Mouse (Mus musculus): Measurements from ENCODE around the gene Pigp. TPM values are rescaled to one million over a fixed set of nuclear protein-coding genes. Genes with fewer than 3 reads are reported as not detected.
A peak's percentile ranks its signal among the peaks of the same experiment; 100 is the strongest.

Pigp gene
- polyA plus RNA-seq, 1 experiment from 2014 or later, result 91.6 TPM

DNA sequence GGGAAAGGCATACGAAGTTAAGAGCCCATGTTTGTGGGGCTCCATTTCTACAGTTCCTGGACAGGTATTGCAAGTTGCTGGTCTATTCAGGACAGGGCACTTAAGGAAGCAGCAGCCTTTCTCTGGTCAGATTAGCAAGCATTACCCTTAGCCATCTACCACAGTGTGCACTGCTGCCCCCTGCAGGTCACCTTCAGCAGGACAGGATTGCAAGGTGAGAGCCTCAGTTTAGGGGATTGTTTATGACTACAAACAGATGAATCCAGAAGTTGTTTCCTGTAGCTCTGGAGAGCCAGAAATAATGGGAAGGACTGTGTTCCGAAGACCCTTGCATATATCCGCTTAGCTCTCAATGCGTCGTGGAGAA lies 39.8 kb downstream of the Pigp start:
- H3K4me3 ChIP-seq (ENCODE audit: low read depth, low read length), result no peak overlapping the region
- ATAC-seq (replicated peaks; ENCODE audit: low FRiP score), result peak; percentile 53
- no peaks in the 10 kb centered on the region for H3K9me3 ChIP-seq (ENCODE audit: control insufficient read depth, low read length)
- no peak overlapping the region for H3K9ac ChIP-seq (ENCODE audit: low read depth, low read length)
- peaks cover 27% of the 10 kb centered on the region for H3K27me3 ChIP-seq (replicated peaks; ENCODE audit: control insufficient read depth, insufficient read depth, low read length)
- 61% methylated on average over 5 of the region's 5 CpGs for WGBS
- no peak overlapping the region for H3K4me2 ChIP-seq
- no peak overlapping the region for H3K27ac ChIP-seq (ENCODE audit: low read depth, low read length)
- no peaks in the 10 kb centered on the region for H3K36me3 ChIP-seq (ENCODE audit: control insufficient read depth, insufficient read depth, low read length)
- peaks cover 16% of the 10 kb centered on the region for H3K4me1 ChIP-seq (replicated peaks; ENCODE audit: control insufficient read depth, insufficient read depth, low read length)
- DNase-seq (ENCODE audit: low spot score), result peak; percentile 69

DNA sequence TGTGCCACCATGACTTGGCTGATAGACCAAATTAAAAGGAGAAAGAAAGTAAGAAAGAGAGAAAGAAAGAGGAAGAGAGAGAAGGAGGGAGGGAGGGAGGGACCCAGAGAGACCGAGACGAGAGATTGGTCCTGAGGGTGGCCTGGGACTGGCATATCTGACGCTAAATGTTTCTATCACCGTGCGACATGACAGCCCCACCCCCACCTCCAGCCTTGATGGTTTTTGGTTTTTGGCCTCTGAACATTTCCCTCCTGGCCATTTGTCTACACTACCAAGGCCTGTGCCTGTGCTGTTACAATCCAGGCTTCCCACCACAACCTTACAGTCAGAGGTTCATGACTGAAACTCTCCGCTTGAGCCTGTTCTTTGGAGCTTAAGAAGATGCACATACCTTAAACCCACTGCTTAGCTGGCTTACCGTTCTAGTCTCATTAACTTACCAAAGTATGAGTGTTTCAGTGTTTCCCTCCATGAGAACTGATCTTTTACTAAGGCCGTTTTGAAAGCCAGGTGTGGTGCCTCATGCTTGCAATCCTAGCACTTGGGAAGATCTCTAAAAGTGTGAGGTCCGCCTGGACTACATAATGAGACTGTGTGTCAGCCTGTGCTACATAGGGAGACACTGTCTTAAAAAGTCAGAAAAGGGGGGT lies 40.3 kb downstream of the Pigp start:
- H3K9ac ChIP-seq (ENCODE audit: low read depth, low read length), result no peak overlapping the region
- no peak overlapping the region for H3K27ac ChIP-seq (ENCODE audit: low read depth, low read length)
- H3K4me2 ChIP-seq, result no peak overlapping the region
- DNase-seq (ENCODE audit: low spot score) (no peak), ATAC-seq (replicated peaks; ENCODE audit: low FRiP score) (peak; percentile 8; the same call in 1 of the 2 replicates)
- peaks cover 16% of the 10 kb centered on the region for H3K4me1 ChIP-seq (replicated peaks; ENCODE audit: control insufficient read depth, insufficient read depth, low read length)
- H3K9me3 ChIP-seq (ENCODE audit: control insufficient read depth, low read length), result no peaks in the 10 kb centered on the region
- H3K27me3 ChIP-seq (replicated peaks; ENCODE audit: control insufficient read depth, insufficient read depth, low read length), result peaks cover 27% of the 10 kb centered on the region
- WGBS, result 74% methylated on average over 9 of the region's 9 CpGs
- no peak overlapping the region for H3K4me3 ChIP-seq (ENCODE audit: low read depth, low read length)
- no peaks in the 10 kb centered on the region for H3K36me3 ChIP-seq (ENCODE audit: control insufficient read depth, insufficient read depth, low read length)

DNA sequence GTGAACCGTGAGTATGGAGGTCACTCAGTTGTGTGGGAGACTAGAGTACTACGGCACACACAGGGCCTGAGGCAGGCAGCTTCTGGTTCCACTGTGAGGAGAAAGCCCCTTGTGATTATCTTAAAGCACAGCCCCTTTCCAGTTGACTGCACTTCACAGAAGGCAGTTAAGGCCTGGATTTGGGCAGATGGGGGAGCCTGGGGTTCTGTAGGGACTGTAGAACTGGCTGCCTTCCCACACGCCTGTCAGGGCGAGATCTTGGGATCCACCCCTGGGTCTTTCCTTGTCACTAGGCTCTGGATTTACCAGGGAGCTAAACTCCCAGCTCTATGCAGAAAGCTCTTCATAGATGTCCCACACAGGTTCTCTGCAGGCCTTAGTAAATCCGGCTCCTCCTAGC lies 41.2 kb downstream of the Pigp start:
- no peak for ATAC-seq (replicated peaks; ENCODE audit: low FRiP score)
- Histone ChIP-seq H3K4me3 (ENCODE audit: low read depth, low read length) (no peak overlapping the region), H3K27ac (ENCODE audit: low read depth, low read length) (no peak overlapping the region), H3K36me3 (ENCODE audit: control insufficient read depth, insufficient read depth, low read length) (no peaks in the 10 kb centered on the region), H3K4me2 (no peak overlapping the region), H3K9ac (ENCODE audit: low read depth, low read length) (no peak overlapping the region), H3K27me3 (replicated peaks; ENCODE audit: control insufficient read depth, insufficient read depth, low read length) (peaks cover 27% of the 10 kb centered on the region), H3K9me3 (ENCODE audit: control insufficient read depth, low read length) (no peaks in the 10 kb centered on the region), H3K4me1 (replicated peaks; ENCODE audit: control insufficient read depth, insufficient read depth, low read length) (peaks cover 16% of the 10 kb centered on the region)
- WGBS, result 76% methylated on average over 5 of the region's 5 CpGs
- no peak for DNase-seq (ENCODE audit: low spot score)

DNA sequence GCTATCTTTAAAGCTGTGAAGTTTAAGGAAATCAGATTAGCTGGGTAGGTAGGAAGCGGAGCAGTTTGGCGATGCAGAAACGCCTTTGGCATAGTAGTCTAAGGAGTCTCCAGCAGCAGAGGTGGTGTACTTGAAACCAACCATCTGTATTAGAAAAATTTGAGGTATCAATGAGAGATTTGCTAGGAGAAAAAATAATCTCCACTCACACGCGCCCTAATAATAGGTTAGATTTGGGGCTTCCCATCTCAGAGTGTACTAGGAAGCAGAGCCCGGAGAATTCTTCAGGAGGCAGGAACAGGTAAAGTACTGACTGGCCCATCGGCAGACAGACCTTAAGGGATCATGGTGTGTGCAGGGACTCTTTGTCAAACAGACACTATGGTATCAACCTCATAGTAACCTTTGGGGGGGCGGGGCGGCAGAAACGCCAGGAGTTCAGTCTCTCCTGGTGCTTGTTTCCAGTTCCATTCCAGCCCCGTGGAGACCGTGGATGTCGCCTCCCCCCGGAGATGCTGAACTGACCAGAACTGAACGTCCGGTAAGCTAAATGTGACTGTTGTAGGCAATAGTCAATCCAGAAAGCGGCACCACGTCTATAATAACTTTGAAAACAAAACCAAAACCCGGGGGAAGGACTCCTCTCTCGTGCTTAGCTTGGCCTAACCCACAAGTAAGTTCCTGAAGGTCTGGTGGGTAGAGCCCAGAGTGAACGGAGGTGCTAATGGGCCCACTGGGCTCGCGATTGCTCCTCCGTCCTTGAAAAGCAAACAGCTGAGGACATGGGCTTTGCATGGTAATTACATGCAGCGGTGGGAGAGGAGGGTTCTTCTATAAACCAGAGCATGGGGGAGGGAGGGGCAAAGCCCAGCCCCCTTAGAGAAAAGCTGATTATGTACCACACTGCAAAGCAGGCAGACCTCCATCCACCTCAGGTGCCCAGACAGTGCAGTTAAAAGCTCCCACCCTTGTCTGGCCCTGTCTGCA lies 42.5 kb downstream of the Pigp start:
- Histone ChIP-seq H3K27ac (ENCODE audit: low read depth, low read length) (no peak overlapping the region), H3K9me3 (ENCODE audit: control insufficient read depth, low read length) (no peaks in the 10 kb centered on the region), H3K4me1 (replicated peaks; ENCODE audit: control insufficient read depth, insufficient read depth, low read length) (peaks cover 16% of the 10 kb centered on the region), H3K4me2 (peak overlapping the region; percentile 92), H3K27me3 (replicated peaks; ENCODE audit: control insufficient read depth, insufficient read depth, low read length) (peaks cover 27% of the 10 kb centered on the region), H3K36me3 (ENCODE audit: control insufficient read depth, insufficient read depth, low read length) (no peaks in the 10 kb centered on the region), H3K4me3 (ENCODE audit: low read depth, low read length) (peak overlapping the region; percentile 66), H3K9ac (ENCODE audit: low read depth, low read length) (peak overlapping the region; percentile 44; the same call in 1 of the 2 replicates)
- no peak for DNase-seq (ENCODE audit: low spot score)
- 17% methylated on average over 25 of the region's 25 CpGs for WGBS
- no peak for ATAC-seq (replicated peaks; ENCODE audit: low FRiP score)

DNA sequence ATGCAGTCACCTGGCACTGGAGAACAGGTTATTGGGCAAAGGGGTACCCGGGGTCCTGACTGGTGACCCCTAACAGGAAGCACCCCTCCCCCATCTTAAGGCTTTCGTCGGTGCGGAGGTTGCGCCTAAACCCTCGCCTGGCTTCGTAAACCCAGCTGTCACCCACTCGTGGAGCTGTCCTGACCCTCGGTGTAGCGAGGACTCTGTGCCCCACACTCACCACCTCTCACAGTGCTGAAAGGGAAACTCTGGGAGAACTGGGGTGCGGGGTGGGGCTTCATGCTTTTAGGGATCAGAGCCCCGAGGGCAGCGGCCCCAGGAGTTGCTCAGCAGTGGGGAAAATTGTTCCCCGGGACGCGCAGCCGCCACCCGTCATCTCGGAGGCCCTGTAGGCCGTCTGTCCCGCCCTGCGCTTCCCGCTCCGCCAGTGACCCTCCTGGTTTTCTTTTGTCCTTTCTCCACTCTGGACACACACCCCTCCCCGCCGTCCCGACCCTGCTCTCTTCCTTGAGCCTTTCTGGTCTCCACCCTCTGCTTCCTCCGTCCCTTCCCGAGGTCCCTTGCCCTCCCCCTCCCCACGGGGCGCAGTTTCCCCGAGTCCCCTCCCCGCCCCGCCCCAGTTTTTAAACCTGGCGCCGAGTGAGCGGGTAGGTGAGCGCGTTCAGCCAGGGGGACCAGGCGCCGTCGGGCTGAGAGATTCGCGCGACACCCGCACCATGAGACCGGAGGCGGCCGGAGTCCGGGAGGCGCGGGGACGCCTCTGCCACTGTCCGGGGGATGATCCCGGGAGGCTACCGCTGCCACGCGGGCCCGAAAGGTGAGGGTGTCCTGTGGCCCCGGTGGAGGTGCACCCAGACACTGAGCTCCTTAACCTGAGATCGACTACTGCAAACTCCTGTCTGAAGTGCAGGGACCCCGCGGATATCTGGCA lies 43.6 kb downstream of the Pigp start, which contains the start of gene Ripply3:
TSS of gene Ripply3 (plus strand) at position 640 of the 931 bp plus-strand sequence.
- peak; percentile 55 for ATAC-seq (replicated peaks; ENCODE audit: low FRiP score)
- peak within 1 kb of the TSS; percentile 92 for H3K4me2 ChIP-seq
- H3K36me3 ChIP-seq (ENCODE audit: control insufficient read depth, insufficient read depth, low read length), result no peaks in the 10 kb centered on the region
- H3K4me3 ChIP-seq (ENCODE audit: low read depth, low read length), result peak within 1 kb of the TSS; percentile 66
- H3K9ac ChIP-seq (ENCODE audit: low read depth, low read length), result peak within 1 kb of the TSS; percentile 44
- H3K27ac ChIP-seq (ENCODE audit: low read depth, low read length), result no peak within 1 kb of the TSS; the same call in 1 of the 2 replicates
- DNase-seq (ENCODE audit: low spot score), result peak; percentile 64
- 1% methylated on average over 63 of the region's 63 CpGs for WGBS
- peaks cover 27% of the 10 kb centered on the region for H3K27me3 ChIP-seq (replicated peaks; ENCODE audit: control insufficient read depth, insufficient read depth, low read length)
- peaks cover 16% of the 10 kb centered on the region for H3K4me1 ChIP-seq (replicated peaks; ENCODE audit: control insufficient read depth, insufficient read depth, low read length)
- H3K9me3 ChIP-seq (ENCODE audit: control insufficient read depth, low read length), result no peaks in the 10 kb centered on the region

DNA sequence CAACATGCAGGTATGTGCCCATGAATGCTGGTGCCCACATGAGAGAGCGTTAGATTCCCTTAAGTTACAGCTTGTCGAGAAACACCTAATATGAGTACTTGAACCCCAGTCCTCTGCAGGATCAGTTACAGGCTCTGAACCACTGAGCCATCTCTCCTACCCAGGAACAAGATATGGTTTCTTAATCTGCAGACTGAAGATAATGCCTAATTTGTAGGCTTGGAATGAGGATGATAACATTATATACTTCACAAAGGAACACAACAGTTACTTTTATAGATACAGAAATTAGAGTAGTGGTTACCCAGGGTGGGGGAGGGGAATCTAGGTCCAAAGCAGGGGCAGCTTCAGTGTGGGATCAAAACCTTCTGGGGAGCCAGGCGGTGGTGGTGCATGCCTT lies 45.6 kb downstream of the Pigp start:
- no peak overlapping the region; the same call in 1 of the 2 replicates for H3K27ac ChIP-seq (ENCODE audit: low read depth, low read length)
- H3K36me3 ChIP-seq (ENCODE audit: control insufficient read depth, insufficient read depth, low read length), result no peaks in the 10 kb centered on the region
- H3K4me2 ChIP-seq, result no peak overlapping the region
- H3K4me1 ChIP-seq (replicated peaks; ENCODE audit: control insufficient read depth, insufficient read depth, low read length), result peaks cover 16% of the 10 kb centered on the region
- ATAC-seq (replicated peaks; ENCODE audit: low FRiP score), result peak; percentile 53; the same call in 1 of the 2 replicates
- no peak for DNase-seq (ENCODE audit: low spot score)
- no peaks in the 10 kb centered on the region for H3K9me3 ChIP-seq (ENCODE audit: control insufficient read depth, low read length)
- no peak overlapping the region for H3K4me3 ChIP-seq (ENCODE audit: low read depth, low read length)
- peaks cover 27% of the 10 kb centered on the region for H3K27me3 ChIP-seq (replicated peaks; ENCODE audit: control insufficient read depth, insufficient read depth, low read length)
- 72% methylated on average over 3 of the region's 3 CpGs for WGBS
- H3K9ac ChIP-seq (ENCODE audit: low read depth, low read length), result no peak overlapping the region

DNA sequence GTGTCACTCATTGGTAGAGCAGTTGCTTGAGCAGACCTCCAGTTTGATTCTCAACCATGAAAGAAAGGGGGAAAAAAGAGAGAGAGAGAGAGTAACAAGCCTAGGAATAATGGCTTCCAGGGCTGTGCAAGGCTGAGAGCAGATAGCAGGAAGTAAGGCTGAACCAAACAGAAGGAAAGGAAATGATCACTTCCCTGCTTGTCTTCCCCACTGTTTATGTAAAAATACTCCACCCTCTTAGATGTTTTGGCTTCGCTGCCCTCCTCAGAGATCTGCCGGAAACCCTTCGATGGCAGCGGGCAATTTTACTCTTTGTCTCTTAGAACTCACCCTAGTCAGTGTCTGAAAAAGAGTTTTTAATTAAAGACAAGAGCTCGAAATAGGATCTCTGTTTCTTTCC lies 48.0 kb downstream of the Pigp start:
- Histone ChIP-seq H3K36me3 (ENCODE audit: control insufficient read depth, insufficient read depth, low read length) (no peaks in the 10 kb centered on the region), H3K4me1 (replicated peaks; ENCODE audit: control insufficient read depth, insufficient read depth, low read length) (peaks cover 6% of the 10 kb centered on the region), H3K9ac (ENCODE audit: low read depth, low read length) (no peak overlapping the region), H3K27ac (ENCODE audit: low read depth, low read length) (no peak overlapping the region), H3K9me3 (ENCODE audit: control insufficient read depth, low read length) (no peaks in the 10 kb centered on the region), H3K4me2 (no peak overlapping the region), H3K27me3 (replicated peaks; ENCODE audit: control insufficient read depth, insufficient read depth, low read length) (peaks cover 12% of the 10 kb centered on the region), H3K4me3 (ENCODE audit: low read depth, low read length) (no peak overlapping the region)
- no peak for DNase-seq (ENCODE audit: low spot score)
- no peak for ATAC-seq (replicated peaks; ENCODE audit: low FRiP score)
- 61% methylated on average over 5 of the region's 5 CpGs for WGBS

DNA sequence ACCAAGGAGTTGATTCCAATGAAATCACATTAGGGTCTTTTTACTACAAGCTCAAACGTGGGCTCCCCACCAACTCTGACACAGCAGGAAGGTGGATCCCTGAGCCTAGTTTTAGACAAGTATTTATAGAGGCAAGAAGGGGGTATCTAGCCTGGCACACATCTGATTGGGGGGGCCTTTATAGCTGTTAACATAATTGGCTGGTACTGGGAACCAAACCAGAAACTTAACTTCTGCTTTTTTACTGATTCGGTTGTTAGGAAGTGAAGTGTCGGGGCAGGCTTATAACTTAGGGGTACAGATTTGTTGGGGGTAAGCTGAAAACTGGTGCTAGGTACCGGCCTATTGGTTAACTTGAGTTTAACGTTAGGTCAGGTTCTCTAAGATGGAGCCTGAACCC lies 51.4 kb downstream of the Pigp start:
- no peaks in the 10 kb centered on the region for H3K4me1 ChIP-seq (replicated peaks; ENCODE audit: control insufficient read depth, insufficient read depth, low read length)
- WGBS, result 70% methylated on average over 5 of the region's 5 CpGs
- no peak for ATAC-seq (replicated peaks; ENCODE audit: low FRiP score)
- H3K9ac ChIP-seq (ENCODE audit: low read depth, low read length), result no peak overlapping the region
- no peaks in the 10 kb centered on the region for H3K27me3 ChIP-seq (replicated peaks; ENCODE audit: control insufficient read depth, insufficient read depth, low read length)
- no peak for DNase-seq (ENCODE audit: low spot score)
- no peak overlapping the region for H3K4me3 ChIP-seq (ENCODE audit: low read depth, low read length)
- no peak overlapping the region for H3K27ac ChIP-seq (ENCODE audit: low read depth, low read length)
- H3K9me3 ChIP-seq (ENCODE audit: control insufficient read depth, low read length), result no peaks in the 10 kb centered on the region
- H3K36me3 ChIP-seq (ENCODE audit: control insufficient read depth, insufficient read depth, low read length), result no peaks in the 10 kb centered on the region
- H3K4me2 ChIP-seq, result no peak overlapping the region
